Mouse (Mus musculus) c-Kit-negative CD71-positive TER-119-positive erythroid progenitor cells, embryonic 14.5 days (primary cell): ENCODE data around the gene Trim26.

Source experiments
- DNase-seq: peaks from one replicate; pipeline ENCODE4 v3.0.0-alpha.2; 2013; ENCODE audit warnings: low read depth, low spot score

Trim26 gene

DNA sequence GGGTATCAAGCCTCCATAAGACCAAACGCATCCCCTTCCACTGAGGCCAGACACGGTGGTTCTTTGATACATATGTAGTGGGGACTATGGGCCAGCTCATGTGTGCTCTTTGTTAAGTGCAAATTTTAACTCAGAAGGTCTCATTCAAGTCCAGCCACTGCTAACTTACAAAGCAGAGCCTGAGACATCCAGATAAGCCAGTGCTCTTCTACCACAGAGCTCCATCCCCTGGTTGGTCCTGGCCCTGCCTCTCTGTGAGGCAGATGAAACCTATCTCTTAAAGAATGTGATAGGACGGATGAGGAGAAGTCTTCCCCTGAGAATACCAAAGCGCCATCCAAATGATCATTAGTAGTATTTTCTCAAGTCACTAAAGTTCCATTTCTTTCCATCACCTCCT, 62.4 kb downstream of the Trim26 start:
- DNase-seq, result no peak

DNA sequence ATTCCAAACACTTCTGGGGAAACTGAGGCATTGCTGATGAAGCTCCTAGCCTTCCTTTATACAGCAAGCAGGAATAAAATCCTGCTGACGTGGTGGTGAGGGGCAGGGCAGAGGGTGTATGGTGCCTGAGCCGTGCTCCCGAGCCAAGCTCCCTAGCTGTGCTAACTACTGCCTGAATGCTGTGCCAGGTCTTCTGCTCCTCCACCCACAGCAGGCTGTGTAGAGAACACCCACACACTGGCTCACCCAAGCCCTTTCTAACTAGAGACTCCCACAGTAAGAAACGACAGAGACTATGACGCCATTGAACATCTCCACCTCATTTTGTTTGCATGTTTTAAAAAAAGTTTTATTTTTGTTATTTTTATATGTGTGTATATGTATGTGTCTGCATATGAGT, 63.1 kb downstream of the Trim26 start:
- DNase-seq, result no peak

DNA sequence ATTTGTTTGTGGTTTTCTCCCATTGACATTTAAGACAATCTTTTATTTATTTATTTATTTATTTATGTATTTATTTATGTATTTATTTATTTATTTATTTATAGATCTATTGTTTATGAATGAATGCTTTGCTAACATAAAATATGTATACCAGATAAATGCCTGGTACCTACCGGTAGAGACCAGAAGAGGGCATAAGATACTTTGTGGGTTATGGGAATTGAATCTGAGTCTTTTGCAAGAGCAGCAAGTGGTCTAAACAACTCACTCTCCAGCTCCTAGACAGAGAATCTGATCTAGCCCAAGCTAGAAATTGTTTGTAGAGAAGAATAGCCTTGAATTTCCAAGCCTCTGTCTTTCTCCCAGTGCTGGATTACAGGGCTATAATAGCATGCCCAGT, 63.8 kb downstream of the Trim26 start:
- DNase-seq, result no peak

DNA sequence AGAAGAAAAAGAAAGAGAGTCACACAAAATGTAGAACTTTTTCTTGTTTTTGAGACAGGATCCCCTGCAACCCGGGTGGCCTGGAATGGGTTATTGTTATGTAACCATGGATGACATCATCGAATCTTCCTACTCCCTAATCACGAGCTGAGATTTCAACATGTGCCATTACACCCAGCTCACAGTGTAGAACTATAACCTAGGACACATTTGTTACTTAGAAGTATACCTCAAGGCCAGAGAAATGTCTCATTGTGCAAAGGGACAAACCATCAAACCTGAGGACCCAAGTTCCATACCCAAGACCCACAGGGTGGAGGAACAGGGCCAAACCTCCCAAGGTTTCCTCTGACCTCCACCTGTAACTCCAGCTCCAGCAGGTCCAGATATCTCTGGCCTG, 66.7 kb downstream of the Trim26 start:
- DNase-seq, result no peak

DNA sequence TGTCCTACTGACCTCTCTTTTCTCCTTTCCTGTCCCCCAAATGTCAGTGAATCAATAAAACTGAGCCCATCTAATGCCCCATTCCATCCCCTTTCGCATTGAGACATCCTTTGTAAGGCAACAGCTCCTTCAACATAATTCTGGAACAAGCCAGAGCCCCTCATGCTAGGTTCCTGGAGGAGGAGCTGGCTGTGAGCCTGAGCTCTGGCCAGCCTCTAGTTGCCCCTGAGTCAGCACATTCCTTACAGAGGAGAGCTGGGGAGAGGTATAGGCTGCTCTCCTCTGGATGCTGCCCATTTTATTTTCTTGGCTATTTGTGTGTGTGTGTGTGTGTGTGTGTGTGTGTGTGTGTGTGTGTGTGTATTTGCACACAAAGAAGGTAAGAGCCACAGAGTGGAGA, 71.3 kb downstream of the Trim26 start:
- DNase-seq, result no peak
